Mouse (Mus musculus) small intestine, adult 2 months (tissue): ENCODE results near the gene St6gal1. TPM values are rescaled to one million over a fixed set of nuclear protein-coding genes. Genes with fewer than 3 reads are reported as not detected.
A peak's percentile ranks its signal among the peaks of the same experiment; 100 is the strongest.

Experiments used
- H3K27ac ChIP-seq: fragments of 200-500 bp; 2 replicates; pipeline ENCODE4 v1.5.1; 2012; ENCODE audit warnings: low read depth, low read length, control low read depth, inconsistent platforms; ENCODE audit not compliant: insufficient read depth
- H3K27me3 ChIP-seq: fragments of 200-500 bp; 2 replicates; pipeline ENCODE4 v1.6.1; 2012; ENCODE audit warnings: mild to moderate bottlenecking, moderate library complexity, low read length, inconsistent platforms; ENCODE audit not compliant: control insufficient read depth, insufficient read depth
- H3K36me3 ChIP-seq: fragments of 200-500 bp; 2 replicates; pipeline ENCODE4 v1.6.1; 2012; ENCODE audit warnings: mild to moderate bottlenecking, low read length, control low read depth, inconsistent platforms; ENCODE audit not compliant: control insufficient read depth, insufficient read depth
- H3K4me1 ChIP-seq: fragments of 200-500 bp; 2 replicates; pipeline ENCODE4 v1.6.1; 2012; ENCODE audit warnings: low read length, inconsistent platforms, mixed read lengths; ENCODE audit not compliant: control insufficient read depth, insufficient read depth, insufficient read length
- H3K4me3 ChIP-seq: fragments of 200-500 bp; 2 replicates; pipeline ENCODE4 v1.5.1; 2012; ENCODE audit warnings: low read depth, mild to moderate bottlenecking, control low read depth, inconsistent platforms, low read length, moderate library complexity
- CTCF ChIP-seq: fragments of 200-500 bp; IDR thresholded peaks from 2 replicates; pipeline ENCODE4 v1.5.1; 2012; ENCODE audit warnings: low read depth, mild to moderate bottlenecking, control low read depth, inconsistent platforms, low read length, moderate library complexity, mixed read lengths; ENCODE audit not compliant: insufficient replicate concordance, insufficient read length; ENCODE audit errors: extremely low read depth
- POLR2A ChIP-seq: fragments of 200-500 bp; IDR thresholded peaks from 2 replicates; pipeline ENCODE4 v1.6.1; 2012; ENCODE audit warnings: low read depth, mild to moderate bottlenecking, control low read depth, inconsistent platforms, low read length, moderate library complexity
- WGBS: fragments of 180-500 bp; shearing (Covaris S2); methylation state at CpG from one replicate; pipeline ENCODE4 v1.1.7; 2018; 5-methylcytosine and 5-hydroxymethylcytosine counted together
- polyA plus RNA-seq: library from polyadenylated mRNA; depleted of rRNA; stranded (reverse); fragments of >200 nt; gene quantifications from 2 replicates; pipeline ENCODE4 v1.2.3, GENCODE M21; 2012

St6gal1 gene
- polyA plus RNA-seq, 1 experiment = 6.4 TPM

GRCm38 (mm10) chr16:23370724-23371123 lies 146.2 kb downstream of the St6gal1 start:
- 91% methylated on average over 7 of the region's 7 CpGs for WGBS
- H3K27me3 ChIP-seq = no peaks in the 10 kb centered on the region
- no peaks in the 10 kb centered on the region for H3K4me1 ChIP-seq
- TF ChIP-seq CTCF = no peak
- no peak for TF ChIP-seq POLR2A
- H3K36me3 ChIP-seq = no peaks in the 10 kb centered on the region
- H3K27ac ChIP-seq = no peak overlapping the region
- H3K4me3 ChIP-seq = no peak overlapping the region

- no peaks in the 10 kb centered on the region for H3K27me3 ChIP-seq
- H3K4me1 ChIP-seq = no peaks in the 10 kb centered on the region
- TF ChIP-seq CTCF (no peak), POLR2A (no peak)
- no peak overlapping the region for H3K4me3 ChIP-seq
- no peak overlapping the region for H3K27ac ChIP-seq
- 71% methylated on average over 2 of the region's 2 CpGs for WGBS
- H3K36me3 ChIP-seq = no peaks in the 10 kb centered on the region
Measured at GRCm38 (mm10) chr16:23372340-23372739, 147.8 kb downstream of the St6gal1 start.

GRCm38 (mm10) chr16:23374068-23374467 lies 149.5 kb downstream of the St6gal1 start:
- Histone ChIP-seq H3K4me3 (no peak overlapping the region), H3K4me1 (no peaks in the 10 kb centered on the region), H3K36me3 (no peaks in the 10 kb centered on the region), H3K27me3 (no peaks in the 10 kb centered on the region), H3K27ac (no peak overlapping the region)
- WGBS = 90% methylated on average over 4 of the region's 4 CpGs
- TF ChIP-seq POLR2A (no peak), CTCF (no peak)

GRCm38 (mm10) chr16:23374938-23375337 lies 150.4 kb downstream of the St6gal1 start:
- Histone ChIP-seq H3K36me3 (no peaks in the 10 kb centered on the region), H3K27ac (peak overlapping the region; percentile 27; the same call in 1 of the 2 replicates), H3K4me3 (no peak overlapping the region), H3K27me3 (no peaks in the 10 kb centered on the region), H3K4me1 (no peaks in the 10 kb centered on the region)
- TF ChIP-seq CTCF (no peak), POLR2A (no peak)
- WGBS = 54% methylated on average over 5 of the region's 5 CpGs

GRCm38 (mm10) chr16:23376189-23376588 lies 151.6 kb downstream of the St6gal1 start:
- Histone ChIP-seq H3K36me3 (no peaks in the 10 kb centered on the region), H3K4me1 (no peaks in the 10 kb centered on the region), H3K4me3 (no peak overlapping the region), H3K27me3 (no peaks in the 10 kb centered on the region), H3K27ac (no peak overlapping the region)
- 56% methylated on average over 10 of the region's 10 CpGs for WGBS
- TF ChIP-seq CTCF (no peak), POLR2A (no peak)

GRCm38 (mm10) chr16:23379536-23380230 lies 155.1 kb downstream of the St6gal1 start:
- Histone ChIP-seq H3K27ac (no peak overlapping the region), H3K27me3 (no peaks in the 10 kb centered on the region), H3K4me3 (no peak overlapping the region), H3K4me1 (no peaks in the 10 kb centered on the region), H3K36me3 (no peaks in the 10 kb centered on the region)
- TF ChIP-seq CTCF (no peak), POLR2A (no peak)
- 80% methylated on average over 3 of the region's 3 CpGs for WGBS

- TF ChIP-seq CTCF (no peak), POLR2A (no peak)
- H3K4me1 ChIP-seq = no peaks in the 10 kb centered on the region
- no peak overlapping the region for H3K4me3 ChIP-seq
- H3K27me3 ChIP-seq = no peaks in the 10 kb centered on the region
- H3K36me3 ChIP-seq = no peaks in the 10 kb centered on the region
- no peak overlapping the region for H3K27ac ChIP-seq
Measured at GRCm38 (mm10) chr16:23384304-23384703, 159.8 kb downstream of the St6gal1 start.
